Mouse (Mus musculus) small intestine, adult 10 weeks (tissue): ENCODE measurements around the gene Svs5. TPM values are rescaled to one million over a fixed set of nuclear protein-coding genes. Genes with fewer than 3 reads are reported as not detected.

Source experiments
- polyA plus RNA-seq: library from polyadenylated mRNA; stranded (reverse); fragments of 350-450 nt; fragmentation: Illumina TruSeq; extraction: RNeasy Lipid Tissue Mini Kit (QIAGEN cat#74804); gene quantifications from one replicate; pipeline ENCODE4 v1.2.3, GENCODE M21; 2014; ENCODE audit warnings: low replicate concordance

The Svs5 gene
- not detected for polyA plus RNA-seq

GRCm38 (mm10) chr2:164332440-164332839 is at the start of gene Svs5:
Svs5 (plus strand) TSS chr2:164332740.

GRCm38 (mm10) chr2:164288968-164289367 is 43.6 kb upstream of the Svs5 start, which contains the start of gene Svs3a:
Svs3a (plus strand) TSS chr2:164289268.

GRCm38 (mm10) chr2:164316451-164316850 is 16.1 kb upstream of the Svs5 start, which contains the start of gene Svs6:
Svs6 (plus strand) TSS chr2:164316751.

Other genes with a start within 250 kb of the Svs5 start
- not detected for gene Kcns1, start 161.6 kb upstream of the Svs5 start, polyA plus RNA-seq
- not detected for gene Wfdc5, start 150.0 kb upstream of the Svs5 start, polyA plus RNA-seq
- not detected for gene Wfdc12, start 142.1 kb upstream of the Svs5 start, polyA plus RNA-seq
- gene Wfdc15a, start 132.6 kb upstream of the Svs5 start, polyA plus RNA-seq, result not detected
- not detected for gene Wfdc15b, start 111.1 kb upstream of the Svs5 start, polyA plus RNA-seq
- not detected for gene Svs2, start 94.3 kb upstream of the Svs5 start, polyA plus RNA-seq
- not detected for gene Svs3b, start 76.1 kb upstream of the Svs5 start, polyA plus RNA-seq
- gene Svs4, start 54.3 kb upstream of the Svs5 start, polyA plus RNA-seq, result not detected
- gene Svs3a, start 43.5 kb upstream of the Svs5 start, polyA plus RNA-seq, result not detected
- gene Svs6, start 16.0 kb upstream of the Svs5 start, polyA plus RNA-seq, result not detected
- gene Slpi, start 56.4 kb downstream of the Svs5 start, polyA plus RNA-seq, result not detected
- 1.6 TPM for gene Rbpjl, start 70.4 kb downstream of the Svs5 start, polyA plus RNA-seq
- gene Matn4, start 72.4 kb downstream of the Svs5 start, polyA plus RNA-seq, result 0.15 TPM
- gene Sdc4, start 111.1 kb downstream of the Svs5 start, polyA plus RNA-seq, result 73.6 TPM
- 7.5 TPM for gene Sys1, start 124.2 kb downstream of the Svs5 start, polyA plus RNA-seq
- gene Gm20458, start 128.2 kb downstream of the Svs5 start, polyA plus RNA-seq, result not detected
- not detected for gene Trp53tg5, start 141.0 kb downstream of the Svs5 start, polyA plus RNA-seq
- 2.4 TPM for gene Dbndd2, start 153.4 kb downstream of the Svs5 start, polyA plus RNA-seq
- gene Pigt, start 164.8 kb downstream of the Svs5 start, polyA plus RNA-seq, result 4.8 TPM
- gene Wfdc2, start 229.7 kb downstream of the Svs5 start, polyA plus RNA-seq, result not detected
- gene Spint3, start 240.7 kb downstream of the Svs5 start, polyA plus RNA-seq, result not detected